Mouse (Mus musculus) liver, embryonic 14.5 days (tissue): ENCODE results near the gene Lrrn4cl. TPM values are rescaled to one million over a fixed set of nuclear protein-coding genes. Genes with fewer than 3 reads are reported as not detected.

Source experiments
- ATAC-seq: fragments of 200-750 bp; cut with Nextera tagmentation; 2 replicates; pipeline ENCODE4 v1.8.0; 2017; ENCODE audit warnings: moderate number of reproducible peaks, mild to moderate bottlenecking, moderate library complexity; ENCODE audit not compliant: insufficient read depth
- DNase-seq, 3 experiments: peaks; one replicate each; pipeline ENCODE4 v3.0.0-alpha.2; 2012 to 2013; ENCODE audit warnings: low read depth in 3 of 3, low spot score in 3 of 3
- H3K27ac ChIP-seq: fragments of 300-500 bp; sonication (generic); 2 replicates; pipeline ENCODE4 v1.5.1; 2014; ENCODE audit warnings: moderate library complexity, mild to moderate bottlenecking, control low read depth, inconsistent platforms
- H3K27me3 ChIP-seq: fragments of 300-500 bp; sonication (generic); 2 replicates; pipeline ENCODE4 v1.6.1; 2014; ENCODE audit warnings: mild to moderate bottlenecking, low read length, moderate library complexity; ENCODE audit not compliant: control insufficient read depth, insufficient read depth
- H3K36me3 ChIP-seq: fragments of 300-500 bp; sonication (generic); replicated peaks from 2 replicates; pipeline ENCODE4 v1.6.1; 2014; ENCODE audit warnings: low read depth; ENCODE audit not compliant: control insufficient read depth, insufficient read depth
- H3K4me1 ChIP-seq, 2 experiments: fragments of 200-500 bp in 1 of 2; fragments of 300-500 bp in 1 of 2; sonication (generic) in 1 of 2; replicated peaks; 2 replicates each; pipeline ENCODE4 v1.6.1; 2012 to 2014; ENCODE audit warnings: antibody characterized with exemption in 1 of 2, inconsistent platforms in 1 of 2, low read length in 1 of 2; ENCODE audit not compliant: control insufficient read depth in 2 of 2, insufficient read depth in 2 of 2
- H3K4me2 ChIP-seq: fragments of 300-500 bp; sonication (generic); 2 replicates; pipeline ENCODE4 v1.6.1; 2014; ENCODE audit warnings: low read depth, mild to moderate bottlenecking, control low read depth, moderate library complexity
- H3K4me3 ChIP-seq, 2 experiments: fragments of 200-500 bp in 1 of 2; fragments of 300-500 bp in 1 of 2; sonication (generic) in 1 of 2; 2 replicates each; pipeline ENCODE4 v1.5.1; 2012 to 2014; ENCODE audit warnings: low read depth in 2 of 2, low read length in 2 of 2, mild to moderate bottlenecking in 2 of 2, control low read depth in 1 of 2, inconsistent platforms in 1 of 2, moderate library complexity in 1 of 2; ENCODE audit not compliant: insufficient read depth in 1 of 2
- H3K9ac ChIP-seq: fragments of 300-500 bp; sonication (generic); replicated peaks from 2 replicates; pipeline ENCODE4 v1.6.1; 2014; ENCODE audit warnings: mild to moderate bottlenecking, control low read depth, moderate library complexity
- H3K9me3 ChIP-seq: fragments of 300-500 bp; sonication (generic); 2 replicates; pipeline ENCODE4 v1.6.1; 2016; ENCODE audit warnings: low read length, mixed read lengths; ENCODE audit not compliant: control insufficient read depth
- CTCF ChIP-seq: IDR thresholded peaks from 2 replicates; pipeline ENCODE4 v1.5.1; 2016; ENCODE audit warnings: antibody characterized with exemption, low read depth, control low read depth
- EP300 ChIP-seq: IDR thresholded peaks from 2 replicates; pipeline ENCODE4 v1.6.1; 2016; ENCODE audit warnings: antibody characterized with exemption, low read depth
- WGBS: fragments of 180-500 bp; shearing (Covaris S2); extraction: QIAGEN DNeasy Blood & Tissue Kit; methylation state at CpG from one replicate; pipeline ENCODE4 v1.1.7; 2014; ENCODE audit not compliant: insufficient replicate concordance; 5-methylcytosine and 5-hydroxymethylcytosine counted together
- polyA plus RNA-seq, 2 experiments: library from polyadenylated mRNA; depleted of rRNA in 1 of 2; stranded (reverse) in 1 of 2; unstranded in 1 of 2; fragments of >200 nt; fragmentation: Nextera tagmentation in 1 of 2; extraction: Ambion mirVana in 1 of 2; gene quantifications; 2 replicates each; pipeline versions ENCODE4 v1.2.1 to v1.2.3; 2012 to 2014

The Lrrn4cl gene
- polyA plus RNA-seq, 2 experiments: 0.10 TPM; not detected in 1

- no peak for DNase-seq
Measured at GRCm38 (mm10) chr19:8838041-8838730, 12.4 kb upstream of the Lrrn4cl start.

GRCm38 (mm10) chr19:8839103-8839907 lies 11.3 kb upstream of the Lrrn4cl start, which contains the start of gene Gng3:
Gng3 (minus strand) TSS chr19:8839194.
- Histone ChIP-seq H3K9me3 (no peaks in the 10 kb centered on the region), H3K9ac (peak within 1 kb of the TSS; percentile 78), H3K27ac (peak within 1 kb of the TSS; percentile 8; the same call in 1 of the 2 replicates), H3K4me2 (peak within 1 kb of the TSS; percentile 90), H3K4me1 (peaks cover 4 to 28% of the 10 kb centered on the region in 2 experiments), H3K36me3 (peaks cover 7% of the 10 kb centered on the region), H3K27me3 (no peaks in the 10 kb centered on the region), H3K4me3 (peak within 1 kb of the TSS; percentile 60 to 62)
- no peak for TF ChIP-seq CTCF
- TF ChIP-seq EP300: no peak
- DNase-seq: no peak
- ATAC-seq: no peak
- 71% methylated on average over 11 of the region's 11 CpGs for whole genome bisulfite sequencing

More at GRCm38 (mm10) chr19:8838041-8838730, 12.4 kb upstream of the Lrrn4cl start:
- WGBS: 23% methylated on average over 15 of the region's 15 CpGs
- ATAC-seq: peak; percentile 22; the same call in 1 of the 2 replicates
- Histone ChIP-seq H3K9ac (peak overlapping the region; percentile 78), H3K4me2 (peak overlapping the region; percentile 90), H3K4me3 (peak overlapping the region; percentile 60 to 62), H3K27ac (peak overlapping the region; percentile 30), H3K9me3 (no peaks in the 10 kb centered on the region), H3K36me3 (peaks cover 18% of the 10 kb centered on the region), H3K4me1 (peaks cover 4 to 28% of the 10 kb centered on the region in 2 experiments), H3K27me3 (no peaks in the 10 kb centered on the region)
- TF ChIP-seq CTCF (no peak), EP300 (no peak)

- H3K4me3 ChIP-seq: peak overlapping the region; percentile 55 to 56
- 0 out of 2 replicates have a peak overlapping the region, but pooled peaks have one; percentile 8 for H3K27ac ChIP-seq
- DNase-seq (peak in 2 of 3 experiments; percentile 60 to 61), ATAC-seq (peak; percentile 67)
- H3K4me2 ChIP-seq: peak overlapping the region; percentile 64
- H3K27me3 ChIP-seq: no peaks in the 10 kb centered on the region
- H3K9me3 ChIP-seq: no peaks in the 10 kb centered on the region
- H3K36me3 ChIP-seq: peaks cover 2% of the 10 kb centered on the region; the same call in 1 of the 2 replicates
- peak; percentile 17; the same call in 1 of the 2 replicates for TF ChIP-seq CTCF
- TF ChIP-seq EP300: no peak
- H3K9ac ChIP-seq: peak overlapping the region; percentile 51
- WGBS: 26% methylated on average over 29 of the region's 29 CpGs
- H3K4me1 ChIP-seq: peaks cover 4 to 28% of the 10 kb centered on the region in 2 experiments
Measured at GRCm38 (mm10) chr19:8839908-8840791, 10.4 kb upstream of the Lrrn4cl start.

GRCm38 (mm10) chr19:8841012-8841411 lies 9.6 kb upstream of the Lrrn4cl start:
- DNase-seq (no peak), ATAC-seq (no peak)
- no peaks in the 10 kb centered on the region for H3K27me3 ChIP-seq
- H3K4me3 ChIP-seq: peak overlapping the region; percentile 55 to 56; a peak in 3 of 4 replicates
- peak overlapping the region; percentile 51 for H3K9ac ChIP-seq
- 73% methylated on average over 7 of the region's 7 CpGs for WGBS
- no peaks in the 10 kb centered on the region; the same call in none of the 2 replicates for H3K36me3 ChIP-seq
- TF ChIP-seq EP300 (no peak), CTCF (no peak)
- peaks cover 4 to 28% of the 10 kb centered on the region in 2 experiments for H3K4me1 ChIP-seq
- no peak overlapping the region for H3K27ac ChIP-seq
- peak overlapping the region; percentile 64 for H3K4me2 ChIP-seq
- H3K9me3 ChIP-seq: no peaks in the 10 kb centered on the region
